Mouse (Mus musculus) fibroblast of lung, adult 2 months (primary cell): ENCODE measurements around the gene Bcar3.

ENCODE experiments used
- DNase-seq: peaks from one replicate; pipeline ENCODE4 v3.0.0-alpha.2; 2011; ENCODE audit warnings: low read depth

Bcar3 gene

GRCm38 (mm10) chr3:122573426-122574286 lies 279.7 kb downstream of the Bcar3 start:
- DNase-seq: no peak

DNA sequence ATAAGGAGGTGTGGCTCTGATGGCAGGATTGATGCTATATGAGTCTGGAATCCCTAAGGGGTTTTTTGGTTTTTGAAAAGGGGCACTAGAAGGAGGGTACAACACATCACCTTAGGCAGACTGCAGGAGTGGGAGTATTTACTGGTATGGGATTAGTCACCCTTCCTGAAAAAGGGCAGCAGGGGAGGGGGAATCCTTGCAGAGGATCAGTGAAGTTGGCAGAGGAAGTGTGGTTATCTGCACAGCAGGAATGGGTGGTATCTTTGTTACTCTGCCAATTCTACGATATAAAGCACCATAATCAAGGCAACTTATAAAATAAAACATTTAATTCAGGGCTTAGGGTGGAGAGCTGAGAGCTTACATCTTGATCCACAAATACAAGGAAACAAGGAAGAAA lies 281.0 kb downstream of the Bcar3 start:
- DNase-seq: no peak

GRCm38 (mm10) chr3:122577360-122577759 lies 283.4 kb downstream of the Bcar3 start:
- DNase-seq: no peak
